Mouse (Mus musculus) heart, embryonic 16.5 days (tissue): ENCODE measurements around the gene Treh. TPM values are rescaled to one million over a fixed set of nuclear protein-coding genes. Genes with fewer than 3 reads are reported as not detected.

Experiments
- ATAC-seq: fragments of 200-750 bp; cut with Nextera tagmentation; replicated peaks from 2 replicates; pipeline ENCODE4 v1.8.0; 2017; ENCODE audit warnings: moderate number of reproducible peaks; ENCODE audit not compliant: insufficient read depth, low FRiP score; ENCODE audit errors: extremely low read depth
- H3K27ac ChIP-seq: fragments of 300-500 bp; sonication (generic); 2 replicates; pipeline ENCODE4 v1.5.1; 2014; ENCODE audit warnings: mild to moderate bottlenecking, low read length, control low read depth, moderate library complexity
- H3K27me3 ChIP-seq: fragments of 300-500 bp; sonication (generic); 2 replicates; pipeline ENCODE4 v1.6.1; 2014; ENCODE audit warnings: low read length, mixed read lengths; ENCODE audit not compliant: control insufficient read depth, insufficient read depth
- H3K36me3 ChIP-seq: fragments of 300-500 bp; sonication (generic); 2 replicates; pipeline ENCODE4 v1.6.1; 2014; ENCODE audit not compliant: control insufficient read depth, insufficient read depth
- H3K4me1 ChIP-seq: fragments of 300-500 bp; sonication (generic); 2 replicates; pipeline ENCODE4 v1.6.1; 2014; ENCODE audit warnings: low read length, mixed read lengths; ENCODE audit not compliant: control insufficient read depth, insufficient read depth
- H3K4me2 ChIP-seq: fragments of 300-500 bp; sonication (generic); 2 replicates; pipeline ENCODE4 v1.6.1; 2014; ENCODE audit warnings: low read depth, mild to moderate bottlenecking, control low read depth, low read length
- H3K4me3 ChIP-seq: fragments of 300-500 bp; sonication (generic); 2 replicates; pipeline ENCODE4 v1.5.1; 2014; ENCODE audit warnings: mild to moderate bottlenecking, control low read depth, low read length
- H3K9ac ChIP-seq: fragments of 300-500 bp; sonication (generic); 2 replicates; pipeline ENCODE4 v1.6.1; 2014; ENCODE audit warnings: low read length, control low read depth
- H3K9me3 ChIP-seq: fragments of 300-500 bp; sonication (generic); replicated peaks from 2 replicates; pipeline ENCODE4 v1.6.1; 2016; ENCODE audit warnings: low read length; ENCODE audit not compliant: control insufficient read depth
- WGBS: fragments of 180-500 bp; shearing (Covaris S2); extraction: QIAGEN DNeasy Blood & Tissue Kit; methylation state at CpG from one replicate; pipeline ENCODE4 v1.1.7; 2014; 5-methylcytosine and 5-hydroxymethylcytosine counted together
- polyA plus RNA-seq: library from polyadenylated mRNA; unstranded; fragments of >200 nt; fragmentation: Nextera tagmentation; extraction: Ambion mirVana; gene quantifications from 2 replicates; pipeline ENCODE4 v1.2.1, GENCODE M21; 2015

Gene Treh
- polyA plus RNA-seq, 1 experiment from 2014 or later: 0.07 TPM

- no peaks in the 10 kb centered on the region for H3K9me3 ChIP-seq
- no peak overlapping the region for H3K4me2 ChIP-seq
- peak overlapping the region; percentile 69 for H3K27ac ChIP-seq
- H3K36me3 ChIP-seq: no peaks in the 10 kb centered on the region
- H3K9ac ChIP-seq: no peak overlapping the region
- no peak for ATAC-seq
- H3K4me3 ChIP-seq: no peak overlapping the region
- H3K4me1 ChIP-seq: peaks cover 71% of the 10 kb centered on the region
- no peaks in the 10 kb centered on the region for H3K27me3 ChIP-seq
- 38% methylated on average over 7 of the region's 7 CpGs for WGBS
Observed at GRCm38 (mm10) chr9:44723008-44723407, 50.0 kb downstream of the Treh start.

- H3K27ac ChIP-seq: peak overlapping the region; percentile 58; the same call in 1 of the 2 replicates
- H3K36me3 ChIP-seq: no peaks in the 10 kb centered on the region
- ATAC-seq: no peak
- H3K27me3 ChIP-seq: no peaks in the 10 kb centered on the region
- H3K9ac ChIP-seq: no peak overlapping the region
- H3K9me3 ChIP-seq: no peaks in the 10 kb centered on the region
- 50% methylated on average over 11 of the region's 11 CpGs for WGBS
- peaks cover 66% of the 10 kb centered on the region for H3K4me1 ChIP-seq
- no peak overlapping the region for H3K4me3 ChIP-seq
- H3K4me2 ChIP-seq: no peak overlapping the region
Observed at GRCm38 (mm10) chr9:44723521-44724041, 50.5 kb downstream of the Treh start.

- no peak for ATAC-seq
- H3K4me1 ChIP-seq: peaks cover 64% of the 10 kb centered on the region
- no peak overlapping the region for H3K27ac ChIP-seq
Observed at GRCm38 (mm10) chr9:44724223-44724622, 51.2 kb downstream of the Treh start.

GRCm38 (mm10) chr9:44724665-44725064, 51.6 kb downstream of the Treh start:
- H3K9me3 ChIP-seq: no peaks in the 10 kb centered on the region
- no peak for ATAC-seq
- H3K4me3 ChIP-seq: no peak overlapping the region
- H3K4me1 ChIP-seq: peaks cover 60% of the 10 kb centered on the region
- WGBS: 44% methylated on average over 2 of the region's 2 CpGs
- H3K9ac ChIP-seq: no peak overlapping the region
- no peak overlapping the region for H3K27ac ChIP-seq
- no peaks in the 10 kb centered on the region for H3K27me3 ChIP-seq
- no peaks in the 10 kb centered on the region for H3K36me3 ChIP-seq
- H3K4me2 ChIP-seq: no peak overlapping the region

More at GRCm38 (mm10) chr9:44724223-44724622, 51.2 kb downstream of the Treh start:
- no peaks in the 10 kb centered on the region for H3K9me3 ChIP-seq
- H3K9ac ChIP-seq: no peak overlapping the region
- no peaks in the 10 kb centered on the region for H3K27me3 ChIP-seq
- H3K4me3 ChIP-seq: no peak overlapping the region
- no peaks in the 10 kb centered on the region for H3K36me3 ChIP-seq
- H3K4me2 ChIP-seq: no peak overlapping the region
- WGBS: 48% methylated on average over 6 of the region's 6 CpGs

- H3K27ac ChIP-seq: no peak overlapping the region
- ATAC-seq: no peak; the same call in 1 of the 2 replicates
- peaks cover 44% of the 10 kb centered on the region for H3K4me1 ChIP-seq
- 35% methylated on average over 10 of the region's 10 CpGs for WGBS
- H3K36me3 ChIP-seq: no peaks in the 10 kb centered on the region
- H3K4me3 ChIP-seq: no peak overlapping the region
- H3K27me3 ChIP-seq: no peaks in the 10 kb centered on the region
- H3K9me3 ChIP-seq: no peaks in the 10 kb centered on the region
- no peak overlapping the region for H3K4me2 ChIP-seq
- H3K9ac ChIP-seq: no peak overlapping the region
Observed at GRCm38 (mm10) chr9:44726431-44727146, 53.6 kb downstream of the Treh start.

- H3K27me3 ChIP-seq: no peaks in the 10 kb centered on the region
- no peak overlapping the region for H3K4me3 ChIP-seq
- WGBS: 78% methylated on average over 5 of the region's 5 CpGs
- peaks cover 37% of the 10 kb centered on the region for H3K4me1 ChIP-seq
- no peak overlapping the region for H3K27ac ChIP-seq
- no peaks in the 10 kb centered on the region for H3K9me3 ChIP-seq
- no peak overlapping the region for H3K4me2 ChIP-seq
- ATAC-seq: no peak
- H3K9ac ChIP-seq: no peak overlapping the region
- H3K36me3 ChIP-seq: no peaks in the 10 kb centered on the region
Observed at GRCm38 (mm10) chr9:44727441-44727840, 54.4 kb downstream of the Treh start.

GRCm38 (mm10) chr9:44732130-44732549, 59.1 kb downstream of the Treh start:
- no peak overlapping the region for H3K4me3 ChIP-seq
- no peak for ATAC-seq
- no peaks in the 10 kb centered on the region for H3K36me3 ChIP-seq
- H3K4me2 ChIP-seq: no peak overlapping the region; the same call in 1 of the 2 replicates
- no peaks in the 10 kb centered on the region for H3K9me3 ChIP-seq
- H3K4me1 ChIP-seq: peaks cover 4% of the 10 kb centered on the region
- H3K9ac ChIP-seq: no peak overlapping the region
- no peaks in the 10 kb centered on the region for H3K27me3 ChIP-seq
- 48% methylated on average over 5 of the region's 5 CpGs for WGBS
- H3K27ac ChIP-seq: no peak overlapping the region

- no peak for ATAC-seq
- peaks cover 4% of the 10 kb centered on the region for H3K4me1 ChIP-seq
Observed at GRCm38 (mm10) chr9:44732921-44733530, 60.0 kb downstream of the Treh start.

More at GRCm38 (mm10) chr9:44732921-44733530, 60.0 kb downstream of the Treh start:
- 51% methylated on average over 12 of the region's 12 CpGs for WGBS
- peak overlapping the region; percentile 79 for H3K27ac ChIP-seq
- peak overlapping the region; percentile 99 for H3K4me2 ChIP-seq
- no peaks in the 10 kb centered on the region for H3K9me3 ChIP-seq
- peak overlapping the region; percentile 76 for H3K4me3 ChIP-seq
- H3K27me3 ChIP-seq: no peaks in the 10 kb centered on the region
- peak overlapping the region; percentile 80 for H3K9ac ChIP-seq
- H3K36me3 ChIP-seq: no peaks in the 10 kb centered on the region
